Mouse (Mus musculus) ES-Bruce4 (cell line): Measurements from ENCODE around the gene Ptpn13.

Experiments
- CTCF ChIP-seq: IDR thresholded peaks from one replicate; pipeline ENCODE4 v1.8.1; 2011; ENCODE audit warnings: low read depth, low read length
- EP300 ChIP-seq: IDR thresholded peaks from 2 replicates; pipeline ENCODE4 v1.6.1; 2011; ENCODE audit warnings: low read depth, low read length; ENCODE audit not compliant: insufficient read depth
- POLR2A ChIP-seq: IDR thresholded peaks from one replicate; pipeline ENCODE4 v1.8.1; 2011; ENCODE audit warnings: low read length; ENCODE audit not compliant: insufficient read depth

DNA sequence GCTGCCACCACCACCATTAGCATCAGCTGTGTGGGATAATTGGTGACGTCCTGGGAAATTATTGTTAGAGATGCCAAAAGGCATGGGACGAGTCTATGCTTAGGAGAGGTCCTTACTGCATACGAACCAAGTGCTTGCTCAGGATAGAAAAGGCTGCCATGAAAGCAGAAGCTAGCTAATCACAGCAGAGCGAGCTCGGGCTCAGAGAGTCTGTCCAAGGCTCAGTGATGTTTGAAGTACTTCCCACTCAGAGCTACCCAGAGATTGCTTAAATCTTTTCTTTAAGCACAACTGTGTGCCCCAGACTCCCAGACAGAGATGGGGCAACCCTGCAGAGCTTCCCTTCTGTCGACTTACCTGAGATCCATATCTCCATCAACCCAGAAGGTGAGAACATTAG lies 203.5 kb downstream of the Ptpn13 start:
- TF ChIP-seq CTCF = no peak
- no peak for TF ChIP-seq POLR2A
- TF ChIP-seq EP300 = no peak
